Mouse (Mus musculus) liver, embryonic 16.5 days (tissue): ENCODE data around the gene Txnip. TPM values are rescaled to one million over a fixed set of nuclear protein-coding genes. Genes with fewer than 3 reads are reported as not detected.

Experiments
- ATAC-seq: fragments of 200-750 bp; cut with Nextera tagmentation; 2 replicates; pipeline ENCODE4 v1.8.0; 2017; ENCODE audit warnings: low read depth, mild to moderate bottlenecking, moderate number of reproducible peaks, moderate library complexity
- H3K27ac ChIP-seq: fragments of 300-500 bp; sonication (generic); 2 replicates; pipeline ENCODE4 v1.5.1; 2014; ENCODE audit warnings: mild to moderate bottlenecking, low read length
- H3K27me3 ChIP-seq: fragments of 300-500 bp; sonication (generic); 2 replicates; pipeline ENCODE4 v1.6.1; 2014; ENCODE audit warnings: low read depth, low read length, mixed read lengths; ENCODE audit not compliant: control insufficient read depth, insufficient read depth
- H3K36me3 ChIP-seq: fragments of 300-500 bp; sonication (generic); 2 replicates; pipeline ENCODE4 v1.6.1; 2014; ENCODE audit warnings: mild to moderate bottlenecking; ENCODE audit not compliant: control insufficient read depth, insufficient read depth
- H3K4me1 ChIP-seq: fragments of 300-500 bp; sonication (generic); 2 replicates; pipeline ENCODE4 v1.6.1; 2014; ENCODE audit warnings: low read depth, low read length, mixed read lengths; ENCODE audit not compliant: control insufficient read depth
- H3K4me2 ChIP-seq: fragments of 300-500 bp; sonication (generic); 2 replicates; pipeline ENCODE4 v1.6.1; 2014; ENCODE audit warnings: low read depth, low read length, mixed read lengths
- H3K4me3 ChIP-seq: fragments of 300-500 bp; sonication (generic); 2 replicates; pipeline ENCODE4 v1.5.1; 2014; ENCODE audit warnings: low read depth, mild to moderate bottlenecking, low read length
- H3K9ac ChIP-seq: fragments of 300-500 bp; sonication (generic); 2 replicates; pipeline ENCODE4 v1.6.1; 2014; ENCODE audit warnings: low read depth, low read length
- H3K9me3 ChIP-seq: fragments of 300-500 bp; sonication (generic); replicated peaks from 2 replicates; pipeline ENCODE4 v1.6.1; 2016; ENCODE audit warnings: low read length; ENCODE audit not compliant: control insufficient read depth
- WGBS: fragments of 180-500 bp; shearing (Covaris S2); extraction: QIAGEN DNeasy Blood & Tissue Kit; methylation state at CpG from one replicate; pipeline ENCODE4 v1.1.7; 2014; ENCODE audit not compliant: insufficient replicate concordance; 5-methylcytosine and 5-hydroxymethylcytosine counted together
- polyA plus RNA-seq: library from polyadenylated mRNA; unstranded; fragments of >200 nt; fragmentation: Nextera tagmentation; extraction: Ambion mirVana; gene quantifications from 2 replicates; pipeline ENCODE4 v1.2.1, GENCODE M21; 2015

Gene Txnip
- polyA plus RNA-seq, 1 experiment from 2014 or later = 51.2 TPM

DNA sequence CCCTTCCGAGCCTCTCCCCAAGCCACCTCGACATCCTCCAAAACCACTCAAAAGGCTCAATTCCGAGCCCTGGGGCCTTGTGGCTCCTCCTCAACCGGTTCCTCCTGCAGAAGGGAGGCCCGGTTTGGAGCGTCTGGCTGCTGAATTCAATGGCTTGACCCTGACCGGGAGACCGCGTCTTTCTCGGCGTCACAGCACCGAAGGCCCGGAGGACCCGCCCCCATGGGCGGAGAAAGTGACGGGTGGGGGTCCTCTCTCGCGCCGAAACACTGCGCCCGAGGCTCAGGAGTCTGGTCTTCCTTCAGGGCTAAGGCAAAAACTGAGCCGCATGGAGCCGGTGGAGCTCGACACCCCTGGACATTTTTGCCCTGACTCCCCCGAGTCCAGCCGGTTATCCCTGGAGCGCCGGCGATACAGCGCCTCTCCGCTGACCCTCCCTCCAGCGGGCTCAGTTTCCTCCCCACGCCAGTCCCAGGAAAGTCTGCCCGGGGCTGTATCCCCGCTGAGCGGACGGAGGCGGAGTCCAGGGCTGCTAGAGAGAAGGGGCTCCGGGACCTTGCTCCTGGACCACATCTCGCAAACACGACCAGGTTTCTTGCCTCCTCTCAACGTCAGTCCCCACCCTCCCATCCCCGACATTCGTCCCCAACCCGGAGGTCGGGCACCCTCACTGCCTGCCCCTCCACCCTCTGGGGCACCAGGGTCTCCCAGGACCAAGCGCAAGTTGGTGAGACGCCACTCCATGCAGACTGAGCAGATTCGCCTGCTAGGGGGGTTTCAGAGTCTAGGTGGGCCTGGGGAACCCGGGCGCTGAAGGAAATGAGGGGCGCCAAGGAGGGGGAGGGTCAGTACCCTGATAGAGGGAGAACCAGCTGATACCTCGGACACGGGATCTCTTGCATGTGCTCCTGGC, 40.7 kb downstream of the Txnip start:
- Histone ChIP-seq H3K36me3 (no peaks in the 10 kb centered on the region), H3K27ac (no peak overlapping the region), H3K9ac (no peak overlapping the region), H3K4me2 (peak overlapping the region; percentile 50), H3K27me3 (peaks cover 76% of the 10 kb centered on the region), H3K4me3 (peak overlapping the region; percentile 38), H3K4me1 (peaks cover 22% of the 10 kb centered on the region), H3K9me3 (no peaks in the 10 kb centered on the region)
- WGBS = 4% methylated on average over 54 of the region's 54 CpGs
- ATAC-seq = no peak

DNA sequence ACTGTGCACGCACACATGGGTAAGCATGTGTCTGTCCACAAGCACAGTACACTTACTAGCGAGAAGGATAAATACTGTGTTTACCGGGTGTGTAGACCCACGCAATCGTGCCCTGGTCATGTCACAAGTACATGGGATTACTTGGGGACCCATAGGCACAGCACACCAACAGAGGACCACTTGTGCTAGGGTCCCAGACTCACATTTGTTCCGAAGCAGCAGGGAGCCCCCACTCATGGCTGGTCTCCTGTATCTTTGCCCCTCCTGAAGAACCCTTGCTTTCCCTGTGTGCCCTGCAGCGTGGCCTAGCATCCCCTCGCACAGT, 41.3 kb downstream of the Txnip start:
- Histone ChIP-seq H3K4me3 (no peak overlapping the region), H3K27ac (no peak overlapping the region), H3K27me3 (peaks cover 76% of the 10 kb centered on the region), H3K9me3 (no peaks in the 10 kb centered on the region), H3K9ac (no peak overlapping the region), H3K36me3 (no peaks in the 10 kb centered on the region), H3K4me1 (peaks cover 22% of the 10 kb centered on the region), H3K4me2 (no peak overlapping the region)
- WGBS = 50% methylated on average over 8 of the region's 8 CpGs
- ATAC-seq = no peak

DNA sequence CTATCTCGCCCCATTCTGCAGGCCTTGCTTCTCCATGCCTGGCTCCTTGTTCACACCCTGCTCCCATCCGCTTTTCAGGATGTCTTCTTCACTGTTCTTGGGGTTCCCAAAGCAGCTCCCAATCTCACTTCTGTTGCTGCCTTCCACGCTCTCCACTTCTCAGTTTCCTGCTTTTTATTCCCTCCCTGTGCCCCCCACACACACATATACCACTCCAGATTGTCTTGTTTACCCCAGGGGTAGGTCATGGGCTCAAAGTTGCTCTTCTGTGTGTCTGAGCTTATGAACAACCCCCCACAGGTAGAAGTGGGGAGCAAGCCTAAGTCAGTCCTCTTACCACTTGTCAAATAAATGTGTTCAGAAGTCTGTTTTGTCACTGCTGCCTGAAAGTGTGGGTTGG, 41.7 kb downstream of the Txnip start:
- Histone ChIP-seq H3K36me3 (no peaks in the 10 kb centered on the region), H3K4me2 (no peak overlapping the region), H3K9ac (no peak overlapping the region), H3K4me3 (no peak overlapping the region), H3K27me3 (peaks cover 76% of the 10 kb centered on the region), H3K4me1 (peaks cover 22% of the 10 kb centered on the region), H3K9me3 (no peaks in the 10 kb centered on the region), H3K27ac (no peak overlapping the region)
- no peak for ATAC-seq
- 66% methylated on average over 3 of the region's 3 CpGs for WGBS

DNA sequence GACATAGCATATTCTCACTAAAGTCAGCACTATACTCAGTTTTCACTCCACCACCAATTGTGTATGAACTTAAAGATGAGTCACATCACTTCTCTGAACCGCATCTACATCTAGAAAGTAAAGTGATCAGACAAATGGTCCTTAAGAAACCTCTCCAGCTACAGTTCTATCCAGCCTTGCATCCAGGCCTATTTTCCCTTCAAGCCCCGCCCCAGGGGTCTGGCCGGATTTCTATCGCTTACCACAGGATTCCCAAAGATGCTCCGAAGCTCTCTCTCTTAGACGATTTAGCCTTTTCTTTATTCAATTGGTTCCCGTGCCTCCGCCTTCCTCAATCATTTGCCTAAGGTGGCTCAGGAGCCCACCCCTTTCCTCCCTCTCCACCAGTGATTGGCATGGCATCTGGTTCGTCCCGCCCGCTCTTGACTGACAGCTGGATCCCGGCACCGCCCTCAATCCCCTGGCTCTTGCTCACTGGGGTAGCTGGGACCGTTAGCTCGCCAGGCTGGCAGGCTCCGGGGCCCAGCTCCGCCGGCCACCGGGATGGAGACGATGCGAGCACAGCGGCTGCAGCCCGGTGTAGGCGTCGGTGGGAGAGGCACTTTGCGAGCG, 43.0 kb downstream of the Txnip start, which contains the start of gene Lix1l:
TSS of gene Lix1l (plus strand) at position 511 of the 612 bp plus-strand sequence.
- H3K36me3 ChIP-seq = no peaks in the 10 kb centered on the region
- under 1% methylated on average over 27 of the region's 27 CpGs for WGBS
- ATAC-seq = peak; percentile 95
- peak within 1 kb of the TSS; percentile 52 for H3K9ac ChIP-seq
- H3K4me2 ChIP-seq = peak within 1 kb of the TSS; percentile 87
- peaks cover 66% of the 10 kb centered on the region for H3K27me3 ChIP-seq
- H3K4me1 ChIP-seq = peaks cover 22% of the 10 kb centered on the region
- peak within 1 kb of the TSS; percentile 40 for H3K27ac ChIP-seq
- H3K9me3 ChIP-seq = no peaks in the 10 kb centered on the region
- H3K4me3 ChIP-seq = peak within 1 kb of the TSS; percentile 68

DNA sequence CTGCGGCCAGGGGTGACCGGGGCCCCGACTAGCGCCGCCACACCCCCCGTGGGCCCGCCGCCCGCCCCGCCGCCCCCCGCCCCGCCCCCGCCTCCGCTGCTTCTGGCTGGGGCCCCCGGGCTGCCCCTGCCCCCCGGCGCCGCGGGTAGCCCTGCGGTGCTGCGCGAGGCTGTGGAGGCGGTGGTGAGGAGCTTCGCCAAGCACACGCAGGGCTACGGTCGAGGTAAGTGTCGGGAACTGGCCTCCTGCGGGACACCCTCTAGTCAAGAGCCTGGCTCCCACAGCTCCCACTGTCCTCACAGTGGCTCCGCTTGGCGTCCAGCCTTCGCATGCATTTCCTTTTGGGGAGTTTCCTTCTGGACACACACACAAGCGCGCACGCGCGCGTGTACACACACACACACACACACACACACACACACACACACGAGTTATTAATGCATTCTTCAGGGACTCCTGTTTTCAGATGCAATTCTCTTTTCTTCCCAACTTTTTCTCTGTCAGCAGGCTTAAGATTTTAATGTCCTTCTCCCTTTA, 43.6 kb downstream of the Txnip start:
- Histone ChIP-seq H3K27me3 (peaks cover 60% of the 10 kb centered on the region), H3K36me3 (no peaks in the 10 kb centered on the region), H3K9ac (peak overlapping the region; percentile 52), H3K27ac (peak overlapping the region; percentile 40), H3K9me3 (no peaks in the 10 kb centered on the region), H3K4me1 (peaks cover 19% of the 10 kb centered on the region), H3K4me2 (peak overlapping the region; percentile 87), H3K4me3 (peak overlapping the region; percentile 68)
- 1% methylated on average over 25 of the region's 40 CpGs for WGBS
- ATAC-seq = peak; percentile 52

DNA sequence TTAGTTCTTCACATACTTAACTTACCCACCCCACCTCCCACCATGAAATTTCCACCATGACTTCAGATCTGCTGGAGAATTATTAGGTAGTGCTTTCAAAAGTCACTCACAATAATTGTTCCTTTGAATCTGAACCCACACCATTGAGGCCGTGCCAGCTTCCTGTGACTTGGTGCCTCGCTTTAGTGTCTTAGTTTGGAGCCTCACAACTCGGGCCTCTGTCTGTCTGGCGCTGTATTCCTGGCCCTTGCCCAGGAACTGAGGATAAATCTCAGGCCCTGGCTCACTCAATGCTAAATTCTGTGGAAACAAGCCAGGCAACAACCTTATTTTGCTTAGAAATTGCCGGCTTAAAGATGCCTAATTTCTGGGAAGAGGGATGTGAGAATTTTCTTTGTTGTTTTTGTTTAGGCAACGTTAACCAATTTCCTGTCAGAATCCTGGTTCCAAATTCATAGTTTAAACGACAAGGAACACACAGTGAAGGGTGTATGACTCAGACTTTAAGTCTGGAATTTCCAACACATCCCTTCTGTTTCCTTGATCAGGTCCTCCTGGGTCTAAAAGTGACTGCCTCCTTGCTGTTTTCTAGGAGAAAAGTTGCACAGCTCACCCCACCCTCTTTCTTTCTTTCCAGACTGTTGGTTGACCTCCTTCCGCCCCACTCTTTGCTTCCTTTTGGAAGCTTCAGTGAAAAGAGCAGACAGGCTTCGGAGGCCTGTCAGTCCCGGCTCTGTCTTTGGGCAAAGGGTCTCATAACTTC, 44.4 kb downstream of the Txnip start:
- ATAC-seq = no peak
- no peak overlapping the region; the same call in 1 of the 2 replicates for H3K9ac ChIP-seq
- no peaks in the 10 kb centered on the region for H3K9me3 ChIP-seq
- H3K4me3 ChIP-seq = no peak overlapping the region; the same call in 1 of the 2 replicates
- no peaks in the 10 kb centered on the region for H3K36me3 ChIP-seq
- H3K4me2 ChIP-seq = peak overlapping the region; percentile 87
- 46% methylated on average over 10 of the region's 10 CpGs for WGBS
- H3K27me3 ChIP-seq = peaks cover 52% of the 10 kb centered on the region
- H3K4me1 ChIP-seq = peaks cover 11% of the 10 kb centered on the region
- H3K27ac ChIP-seq = no peak overlapping the region

DNA sequence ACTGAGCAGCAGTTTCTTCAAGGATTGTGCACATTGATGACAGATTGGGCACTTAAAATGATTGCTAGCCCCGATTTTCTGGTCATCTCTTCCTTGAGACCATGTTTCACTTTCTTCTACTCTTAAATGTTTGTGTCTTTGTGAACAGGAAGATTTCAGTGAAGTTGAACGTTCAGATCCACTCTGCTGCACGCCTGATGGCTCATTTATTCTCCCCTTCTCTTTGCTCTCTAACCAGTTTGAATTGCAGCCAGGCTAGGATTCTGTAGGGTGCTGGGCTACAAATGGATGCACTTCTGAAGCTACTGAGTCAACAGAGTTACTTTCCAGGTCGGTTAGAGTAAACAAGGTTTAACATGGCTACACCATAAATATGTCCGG, 44.9 kb downstream of the Txnip start:
- 32% methylated on average over 5 of the region's 5 CpGs for WGBS
- Histone ChIP-seq H3K27me3 (peaks cover 47% of the 10 kb centered on the region), H3K4me1 (peaks cover 6% of the 10 kb centered on the region), H3K4me3 (no peak overlapping the region), H3K36me3 (no peaks in the 10 kb centered on the region), H3K27ac (no peak overlapping the region), H3K4me2 (no peak overlapping the region), H3K9me3 (no peaks in the 10 kb centered on the region), H3K9ac (no peak overlapping the region)
- no peak for ATAC-seq

DNA sequence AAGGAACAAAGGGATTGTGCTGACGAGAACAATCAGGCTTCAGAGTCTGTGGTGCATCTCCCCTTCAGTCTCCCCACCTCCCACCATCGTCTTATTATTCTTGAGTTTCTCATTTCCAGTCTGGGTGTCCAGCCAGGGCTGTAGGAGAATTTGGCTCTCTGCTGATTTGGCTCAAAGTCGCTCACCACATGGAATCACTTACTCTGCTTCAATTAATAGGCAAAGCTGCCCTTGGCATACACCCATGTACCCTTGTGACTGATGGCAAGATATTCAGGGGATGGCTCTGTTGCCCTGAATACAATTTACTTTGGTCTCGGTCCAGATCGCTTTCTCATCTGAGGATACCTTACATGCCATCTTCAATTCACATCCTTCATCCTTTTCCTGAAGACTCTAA, 45.6 kb downstream of the Txnip start:
- H3K27ac ChIP-seq = no peak overlapping the region
- peaks cover 2% of the 10 kb centered on the region; the same call in 1 of the 2 replicates for H3K4me1 ChIP-seq
- no peaks in the 10 kb centered on the region for H3K36me3 ChIP-seq
- no peak overlapping the region for H3K9ac ChIP-seq
- no peaks in the 10 kb centered on the region for H3K9me3 ChIP-seq
- ATAC-seq = no peak
- H3K4me3 ChIP-seq = no peak overlapping the region
- WGBS = 66% methylated on average over 5 of the region's 5 CpGs
- peaks cover 40% of the 10 kb centered on the region for H3K27me3 ChIP-seq
- no peak overlapping the region for H3K4me2 ChIP-seq
